Mouse (Mus musculus) limb, embryonic 14.5 days (tissue): Measurements from ENCODE around the gene Gm7534. TPM values are rescaled to one million over a fixed set of nuclear protein-coding genes. Genes with fewer than 3 reads are reported as not detected.

Experiments used
- ATAC-seq: fragments of 200-750 bp; cut with Nextera tagmentation; 2 replicates; pipeline ENCODE4 v1.8.0; 2017; ENCODE audit warnings: low read depth, moderate number of reproducible peaks, moderate TSS enrichment; ENCODE audit not compliant: low FRiP score
- DNase-seq: peaks from one replicate; pipeline ENCODE4 v3.0.0-alpha.2; 2015; ENCODE audit warnings: low spot score
- H3K27ac ChIP-seq: fragments of 300-500 bp; sonication (generic); replicated peaks from 2 replicates; pipeline ENCODE4 v1.5.1; 2014; ENCODE audit warnings: low read depth, mild to moderate bottlenecking, low read length, moderate library complexity, mixed read lengths
- H3K27me3 ChIP-seq: fragments of 300-500 bp; sonication (generic); 2 replicates; pipeline ENCODE4 v1.6.1; 2014; ENCODE audit warnings: low read length, mixed read lengths; ENCODE audit not compliant: control insufficient read depth, insufficient read depth
- H3K36me3 ChIP-seq: fragments of 300-500 bp; sonication (generic); 2 replicates; pipeline ENCODE4 v1.6.1; 2014; ENCODE audit warnings: mild to moderate bottlenecking, low read length, moderate library complexity, mixed read lengths; ENCODE audit not compliant: control insufficient read depth, insufficient read depth
- H3K4me1 ChIP-seq: fragments of 300-500 bp; sonication (generic); 2 replicates; pipeline ENCODE4 v1.6.1; 2014; ENCODE audit warnings: antibody characterized with exemption, low read length, mixed read lengths; ENCODE audit not compliant: control insufficient read depth, insufficient read depth
- H3K4me2 ChIP-seq: fragments of 300-500 bp; sonication (generic); replicated peaks from 2 replicates; pipeline ENCODE4 v1.6.1; 2014; ENCODE audit warnings: low read depth, mild to moderate bottlenecking, low read length, moderate library complexity; ENCODE audit not compliant: severe bottlenecking
- H3K4me3 ChIP-seq: fragments of 300-500 bp; sonication (generic); replicated peaks from 2 replicates; pipeline ENCODE4 v1.5.1; 2014; ENCODE audit warnings: low read length
- H3K9ac ChIP-seq: fragments of 300-500 bp; sonication (generic); 2 replicates; pipeline ENCODE4 v1.6.1; 2014; ENCODE audit warnings: mild to moderate bottlenecking, low read depth, low read length, moderate library complexity; ENCODE audit not compliant: severe bottlenecking
- H3K9me3 ChIP-seq: fragments of 300-500 bp; sonication (generic); 2 replicates; pipeline ENCODE4 v1.6.1; 2016; ENCODE audit warnings: low read length; ENCODE audit not compliant: control insufficient read depth
- POLR2A ChIP-seq: fragments of 200-500 bp; IDR thresholded peaks from 2 replicates; pipeline ENCODE4 v1.8.0; 2012; ENCODE audit warnings: inconsistent platforms, mild to moderate bottlenecking, moderate library complexity, borderline replicate concordance; ENCODE audit not compliant: insufficient read depth, insufficient read length; ENCODE audit errors: extremely low read depth
- WGBS: fragments of 180-500 bp; shearing (Covaris S2); extraction: QIAGEN DNeasy Blood & Tissue Kit; methylation state at CpG from one replicate; pipeline ENCODE4 v1.1.7; 2014; 5-methylcytosine and 5-hydroxymethylcytosine counted together
- polyA plus RNA-seq, 2 experiments: library from polyadenylated mRNA; depleted of rRNA in 1 of 2; stranded (reverse) in 1 of 2; unstranded in 1 of 2; fragments of >200 nt; fragmentation: Nextera tagmentation in 1 of 2; extraction: Ambion mirVana in 1 of 2; gene quantifications; 2 replicates each; pipeline versions ENCODE4 v1.2.1 to v1.2.3; 2012 to 2014

The Gm7534 gene
- polyA plus RNA-seq, 2 experiments, result not detected

GRCm38 (mm10) chr4:134230431-134230830, 27.6 kb upstream of the Gm7534 start:
- 31% methylated on average over 8 of the region's 8 CpGs for WGBS
- ATAC-seq (no peak), DNase-seq (no peak)
- Histone ChIP-seq H3K4me3 (no peak overlapping the region), H3K27ac (no peak overlapping the region), H3K9me3 (no peaks in the 10 kb centered on the region), H3K9ac (no peak overlapping the region), H3K4me2 (no peak overlapping the region), H3K36me3 (no peaks in the 10 kb centered on the region), H3K27me3 (no peaks in the 10 kb centered on the region), H3K4me1 (no peaks in the 10 kb centered on the region)
- TF ChIP-seq POLR2A, result no peak

GRCm38 (mm10) chr4:134227194-134227593, 24.4 kb upstream of the Gm7534 start, which contains the start of gene Catsper4:
Gene Catsper4, minus strand, starts transcription at chr4:134227383.
- 72% methylated on average over 8 of the region's 8 CpGs for WGBS
- H3K4me3 ChIP-seq, result no peak within 1 kb of the TSS
- DNase-seq (no peak), ATAC-seq (no peak)
- no peaks in the 10 kb centered on the region for H3K36me3 ChIP-seq
- no peak for TF ChIP-seq POLR2A
- H3K9me3 ChIP-seq, result no peaks in the 10 kb centered on the region
- H3K27me3 ChIP-seq, result no peaks in the 10 kb centered on the region
- H3K4me2 ChIP-seq, result no peak within 1 kb of the TSS
- no peak within 1 kb of the TSS for H3K27ac ChIP-seq
- H3K4me1 ChIP-seq, result no peaks in the 10 kb centered on the region
- H3K9ac ChIP-seq, result no peak within 1 kb of the TSS

- TF ChIP-seq POLR2A, result no peak
- DNase-seq (no peak), ATAC-seq (no peak)
- no peak overlapping the region for H3K4me2 ChIP-seq
- no peaks in the 10 kb centered on the region for H3K27me3 ChIP-seq
- no peaks in the 10 kb centered on the region for H3K36me3 ChIP-seq
- H3K27ac ChIP-seq, result no peak overlapping the region
- H3K9me3 ChIP-seq, result no peaks in the 10 kb centered on the region
- H3K4me1 ChIP-seq, result no peaks in the 10 kb centered on the region
- H3K4me3 ChIP-seq, result no peak overlapping the region
- H3K9ac ChIP-seq, result no peak overlapping the region
- 61% methylated on average over 11 of the region's 11 CpGs for whole genome bisulfite sequencing
These were observed 20.2 kb upstream of the Gm7534 start for GRCm38 (mm10) chr4:134222793-134223600.

DNA sequence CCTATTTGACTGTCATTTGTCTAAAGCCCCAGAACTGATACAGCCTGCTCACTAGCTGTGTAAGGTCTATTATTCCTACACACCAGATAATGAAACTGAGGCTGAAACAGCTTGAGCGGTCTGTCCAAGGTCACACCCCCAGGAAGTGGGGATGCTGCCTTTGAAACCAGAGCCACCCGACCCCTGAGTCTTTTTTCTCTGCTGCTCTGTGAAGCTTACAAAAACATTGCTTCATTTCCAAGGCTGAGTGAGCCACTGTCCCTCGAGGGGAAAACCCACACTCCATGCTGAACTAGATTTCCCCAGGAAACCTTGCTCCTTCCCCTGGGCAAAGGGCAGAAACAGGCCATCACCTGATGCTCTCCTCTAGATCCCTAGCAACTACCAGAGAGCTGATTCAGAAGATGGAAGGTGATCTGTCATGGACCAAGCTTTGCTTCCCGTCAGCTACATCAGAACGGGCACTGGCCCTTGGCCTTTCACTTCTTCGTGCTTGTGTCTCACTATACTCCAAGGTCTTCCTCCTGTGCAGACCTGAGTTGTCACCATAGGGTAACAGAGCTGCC, 3.8 kb upstream of the Gm7534 start:
- no peaks in the 10 kb centered on the region for H3K36me3 ChIP-seq
- no peak for TF ChIP-seq POLR2A
- H3K9me3 ChIP-seq, result no peaks in the 10 kb centered on the region
- DNase-seq (no peak), ATAC-seq (no peak)
- H3K9ac ChIP-seq, result no peak overlapping the region
- no peak overlapping the region for H3K4me3 ChIP-seq
- no peak overlapping the region for H3K4me2 ChIP-seq
- no peak overlapping the region for H3K27ac ChIP-seq
- H3K27me3 ChIP-seq, result no peaks in the 10 kb centered on the region
- no peaks in the 10 kb centered on the region for H3K4me1 ChIP-seq
- 61% methylated on average over 6 of the region's 6 CpGs for WGBS

DNA sequence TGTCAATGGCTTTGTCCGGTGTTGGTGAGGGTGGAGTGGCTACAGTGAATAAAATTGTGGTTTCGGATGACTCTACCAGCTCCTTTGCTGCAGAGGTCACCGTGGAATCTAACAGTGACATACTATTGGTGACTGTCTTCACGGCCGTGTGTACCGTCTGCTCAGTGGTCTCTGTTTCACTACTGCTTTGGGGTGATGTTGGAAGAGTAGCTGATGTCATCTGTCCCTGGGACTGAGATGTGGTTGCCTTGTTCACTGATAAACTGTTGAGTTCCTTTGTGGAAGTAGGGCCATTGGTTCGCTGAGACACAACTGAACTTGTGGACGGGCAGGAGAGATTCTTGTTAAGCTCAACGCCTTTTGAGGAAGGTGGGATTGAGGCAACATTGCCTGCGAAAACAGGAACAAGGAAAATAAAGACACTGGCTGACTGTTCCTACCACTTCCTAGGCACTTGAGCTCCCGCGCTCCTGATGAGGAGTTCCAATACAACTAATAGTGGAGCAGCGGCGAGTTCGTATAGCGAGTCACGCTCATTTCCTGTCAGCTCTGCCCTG, 614 bp upstream of the Gm7534 start:
- no peaks in the 10 kb centered on the region for H3K9me3 ChIP-seq
- H3K4me1 ChIP-seq, result no peaks in the 10 kb centered on the region
- H3K27ac ChIP-seq, result no peak overlapping the region
- no peak for DNase-seq
- no peak for ATAC-seq
- no peak for TF ChIP-seq POLR2A
- H3K4me3 ChIP-seq, result no peak overlapping the region
- H3K9ac ChIP-seq, result no peak overlapping the region
- H3K36me3 ChIP-seq, result no peaks in the 10 kb centered on the region
- 81% methylated on average over 17 of the region's 17 CpGs for WGBS
- no peaks in the 10 kb centered on the region for H3K27me3 ChIP-seq
- H3K4me2 ChIP-seq, result no peak overlapping the region
